Mouse (Mus musculus) left cerebral cortex, postnatal 25 days (tissue): ENCODE measurements at regions not wholly inside any gene's neighbourhood (a gene's known extent, or its start where the extent isn't known, plus 50 kb on each side); places are given as distances from the start of the nearest gene placed in this dataset.
A peak's percentile ranks its signal among the peaks of the same experiment; 100 is the strongest.

Experiments
- DNase-seq, 2 experiments: peaks; one replicate each; pipeline ENCODE4 v3.0.0; 2022; ENCODE audit warnings: low spot score in 2 of 2, mixed read lengths in 1 of 2
- intact Hi-C: fragments of 180-260 bp; cut with DNase I; formaldehyde crosslinking; loops from one replicate; pipeline ENCODE4 v1.15.1; 2025

- intact Hi-C loops = no loop called here
- DNase-seq = peak in 1 of 2 experiments; percentile 5
Measured at GRCm38 (mm10) chr13:82355296-82355695, 572.4 kb downstream of the Cetn3 start.

- intact Hi-C loops = no loop called here
- no peak for DNase-seq
Measured at GRCm38 (mm10) chr13:82359442-82359841, 576.6 kb downstream of the Cetn3 start.

GRCm38 (mm10) chr13:82360711-82361110 lies 577.8 kb downstream of the Cetn3 start:
- intact Hi-C loops = no loop called here
- DNase-seq = no peak

- intact Hi-C loops = no loop called here
- no peak for DNase-seq
Measured at GRCm38 (mm10) chr13:82361379-82361778, 578.5 kb downstream of the Cetn3 start.

- no peak for DNase-seq
- intact Hi-C loops = no loop called here
Measured at GRCm38 (mm10) chr13:82366768-82367167, 583.9 kb downstream of the Cetn3 start.

GRCm38 (mm10) chr13:82371579-82371978 lies 588.7 kb downstream of the Cetn3 start:
- no peak for DNase-seq
- intact Hi-C loops = no loop called here

- no peak for DNase-seq
- intact Hi-C loops = no loop called here
Measured at GRCm38 (mm10) chr13:82372612-82373011, 589.7 kb downstream of the Cetn3 start.

- DNase-seq = peak; percentile 6 to 56
- intact Hi-C loops = no loop called here
Measured at GRCm38 (mm10) chr13:82392908-82393307, 610.0 kb downstream of the Cetn3 start.

- intact Hi-C loops = no loop called here
- DNase-seq = peak; percentile 2 to 52
Measured at GRCm38 (mm10) chr13:82393496-82393895, 610.6 kb downstream of the Cetn3 start.

GRCm38 (mm10) chr13:82413677-82414076 lies 630.8 kb downstream of the Cetn3 start:
- DNase-seq = no peak
- intact Hi-C loops = no loop called here

- no peak for DNase-seq
- intact Hi-C loops = no loop called here
Measured at GRCm38 (mm10) chr13:82420966-82421365, 638.1 kb downstream of the Cetn3 start.

GRCm38 (mm10) chr13:82423911-82424654 lies 641.2 kb downstream of the Cetn3 start:
- DNase-seq = peak; percentile 18 to 22
- intact Hi-C loops = no loop called here

GRCm38 (mm10) chr13:82424732-82425341 lies 642.0 kb downstream of the Cetn3 start:
- intact Hi-C loops = no loop called here
- DNase-seq = peak in 1 of 2 experiments; percentile 26

GRCm38 (mm10) chr13:82432411-82432810 lies 649.5 kb downstream of the Cetn3 start:
- peak in 1 of 2 experiments; percentile 60 for DNase-seq
- intact Hi-C loops = loop anchor here (10.0 kb wide), 1 partner anchor 132 kb away; no protein-coding TSS in a partner anchor

- intact Hi-C loops = loop anchor here (10.0 kb wide), 1 partner anchor 126 kb away; no protein-coding TSS in a partner anchor
- no peak for DNase-seq
Measured at GRCm38 (mm10) chr13:82439294-82439693, 656.4 kb downstream of the Cetn3 start.

GRCm38 (mm10) chr13:82453650-82454049 lies 670.8 kb downstream of the Cetn3 start:
- intact Hi-C loops = no loop called here
- DNase-seq = no peak

- DNase-seq = peak; percentile 11 to 73
- intact Hi-C loops = no loop called here
Measured at GRCm38 (mm10) chr13:82483265-82483929, 700.5 kb downstream of the Cetn3 start.

- intact Hi-C loops = no loop called here
- no peak for DNase-seq
Measured at GRCm38 (mm10) chr13:82496606-82497005, 713.7 kb downstream of the Cetn3 start.

- DNase-seq = peak; percentile 46 to 91
- intact Hi-C loops = loop anchor here (5.0 to 10.0 kb wide), 3 partner anchors 193 to 563 kb away; no protein-coding TSS in a partner anchor
Measured at GRCm38 (mm10) chr13:82508176-82508575, 725.3 kb downstream of the Cetn3 start.

- intact Hi-C loops = loop anchor here (5.0 to 10.0 kb wide), 3 partner anchors 195 to 565 kb away; no protein-coding TSS in a partner anchor
- no peak for DNase-seq
Measured at GRCm38 (mm10) chr13:82509512-82509911, 726.6 kb downstream of the Cetn3 start.
